Mouse (Mus musculus) monocyte, adult 59 days (primary cell): ENCODE results near the gene Yipf2. TPM values are rescaled to one million over a fixed set of nuclear protein-coding genes. Genes with fewer than 3 reads are reported as not detected.

Experiments
- total RNA-seq, 2 experiments: library from RNA; stranded (reverse); gene quantifications; one replicate each; pipeline ENCODE4 v1.2.4; 2023

The Yipf2 gene
- total RNA-seq: 10 to 100 TPM; 11.0 to 11.7 TPM

GRCm38 (mm10) chr9:21592703-21593121 lies at the start of gene Yipf2, which contains the start of gene Timm29:
TSS of gene Yipf2 (minus strand) at chr9:21592828.
TSS of gene Timm29 (plus strand) at chr9:21592722.

GRCm38 (mm10) chr9:21615617-21616231 lies 23.1 kb upstream of the Yipf2 start, which contains the start of gene Smarca4:
TSS of gene Smarca4 (plus strand) at chr9:21616169.

GRCm38 (mm10) chr9:21546789-21547074 lies 45.9 kb downstream of the Yipf2 start, which contains the start of gene Carm1:
TSS of gene Carm1 (plus strand) at chr9:21546894.

Other genes starting within 250 kb of the Yipf2 start
- 10 to 100 TPM; 39.5 to 42.4 TPM for gene Ilf3, start 225.0 kb downstream of the Yipf2 start, total RNA-seq
- 10 to 100 TPM; 22.4 to 29.4 TPM for gene Qtrt1, start 181.0 kb downstream of the Yipf2 start, total RNA-seq
- gene Dnm2, start 167.9 kb downstream of the Yipf2 start, total RNA-seq: 100 to 1,000 TPM; 233 to 257 TPM
- gene Tmed1, start 82.6 kb downstream of the Yipf2 start, total RNA-seq: 1 to 10 TPM; 6.6 TPM
- gene AB124611, start 66.7 kb downstream of the Yipf2 start, total RNA-seq: 100 to 1,000 TPM; 254 to 282 TPM
- gene Carm1, start 45.9 kb downstream of the Yipf2 start, total RNA-seq: 10 to 100 TPM; 60.6 to 61.5 TPM
- 10 to 100 TPM; 19.9 to 21.8 TPM for gene Timm29, start 106 bp downstream of the Yipf2 start, total RNA-seq
- 10 to 100 TPM; 76.9 to 81.7 TPM for gene Smarca4, start 23.3 kb upstream of the Yipf2 start, total RNA-seq
- gene Ldlr, start 130.7 kb upstream of the Yipf2 start, total RNA-seq: 100 to 1,000 TPM; 231 to 278 TPM
- under 1 TPM; 0.71 to 0.94 TPM for gene Spc24, start 167.5 kb upstream of the Yipf2 start, total RNA-seq
- 1 to 10 TPM in 1 of 2 experiments, under 1 TPM in 1; 0.84 to 1.2 TPM for gene Kank2, start 205.9 kb upstream of the Yipf2 start, total RNA-seq
- gene Angptl8, start 242.7 kb upstream of the Yipf2 start, total RNA-seq: not detected